Mouse (Mus musculus) kidney, adult 9 months (tissue): Measurements from ENCODE around the gene Ranbp9.
A peak's percentile ranks its signal among the peaks of the same experiment; 100 is the strongest.

Experiments used
- DNase-seq: peaks from one replicate; pipeline ENCODE4 v3.0.0; 2022

Gene Ranbp9

GRCm38 (mm10) chr13:43480957-43481858, at the start of gene Ranbp9:
TSS of gene Ranbp9 (minus strand) at chr13:43481282.
- DNase-seq = peak; percentile 72

DNA sequence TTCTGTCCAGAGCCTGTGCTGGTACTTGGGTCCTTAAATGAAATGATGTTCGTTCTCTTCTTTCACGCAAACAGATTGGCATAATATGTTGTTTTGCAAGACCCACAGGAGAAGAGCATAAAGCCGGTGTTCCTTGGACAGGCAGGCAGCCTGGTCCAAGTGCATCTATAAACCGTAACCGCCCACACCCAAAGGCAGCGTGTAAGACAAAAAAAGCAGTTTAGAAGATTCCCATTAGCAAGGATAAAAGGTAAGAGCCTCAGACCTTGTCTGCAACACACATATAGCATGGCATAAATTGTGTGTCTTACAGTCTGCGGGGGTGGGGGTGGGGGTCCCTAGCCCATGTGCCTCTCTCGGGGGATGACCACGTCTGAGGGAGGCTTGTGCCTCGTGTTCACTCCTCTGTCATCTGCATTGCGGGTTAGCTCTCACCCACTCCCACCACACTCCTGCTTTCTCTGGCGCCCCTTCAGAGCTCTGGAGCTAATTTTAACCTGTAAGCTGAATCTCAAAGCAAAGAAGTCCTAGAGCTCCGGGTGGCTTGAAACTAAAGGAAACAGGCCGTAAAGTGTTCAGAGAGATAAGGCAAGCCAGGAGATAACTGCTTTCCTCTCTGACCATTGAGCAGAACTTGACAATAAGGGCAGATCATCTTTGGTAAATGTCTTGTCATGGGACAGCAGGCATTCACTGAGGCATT, 49.2 kb upstream of the Ranbp9 start:
- DNase-seq = no peak

GRCm38 (mm10) chr13:43526289-43526688, 45.2 kb upstream of the Ranbp9 start:
- DNase-seq = no peak

DNA sequence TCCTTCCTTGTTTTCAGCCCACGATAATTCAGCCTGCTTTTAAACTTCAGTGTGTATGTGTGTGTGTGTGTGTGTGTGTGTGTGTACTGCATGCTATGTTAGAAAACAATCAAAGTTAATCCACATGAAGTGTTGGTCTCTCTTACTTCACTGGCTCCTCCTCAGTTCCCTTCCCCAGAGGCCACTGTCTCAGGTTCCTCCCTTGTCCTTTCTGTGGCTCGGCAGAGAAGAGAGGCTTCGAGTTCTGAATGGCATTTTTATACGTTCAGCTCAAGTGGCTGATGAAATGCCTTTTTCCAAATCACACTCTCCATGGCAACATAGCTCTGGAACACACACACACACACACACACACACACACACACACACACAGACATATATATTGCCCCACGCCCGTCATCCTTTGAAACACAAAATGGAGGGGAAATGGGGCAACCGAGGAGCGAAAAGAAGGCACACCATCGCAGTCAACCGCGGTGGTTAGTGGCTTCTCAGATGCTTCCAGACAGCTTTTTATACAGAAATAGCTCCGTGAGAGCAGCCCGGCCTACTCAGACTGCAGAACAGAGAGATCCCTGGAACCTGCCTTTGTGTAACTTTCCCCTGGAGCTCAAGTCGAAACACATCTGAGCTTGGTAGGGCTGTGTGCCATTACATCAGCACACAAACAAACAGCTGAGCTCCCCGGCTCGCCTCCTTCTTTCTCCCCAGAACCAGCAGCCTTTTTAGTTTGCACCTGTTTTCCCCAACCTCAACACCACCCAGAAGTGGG, 44.5 kb upstream of the Ranbp9 start:
- DNase-seq = no peak

DNA sequence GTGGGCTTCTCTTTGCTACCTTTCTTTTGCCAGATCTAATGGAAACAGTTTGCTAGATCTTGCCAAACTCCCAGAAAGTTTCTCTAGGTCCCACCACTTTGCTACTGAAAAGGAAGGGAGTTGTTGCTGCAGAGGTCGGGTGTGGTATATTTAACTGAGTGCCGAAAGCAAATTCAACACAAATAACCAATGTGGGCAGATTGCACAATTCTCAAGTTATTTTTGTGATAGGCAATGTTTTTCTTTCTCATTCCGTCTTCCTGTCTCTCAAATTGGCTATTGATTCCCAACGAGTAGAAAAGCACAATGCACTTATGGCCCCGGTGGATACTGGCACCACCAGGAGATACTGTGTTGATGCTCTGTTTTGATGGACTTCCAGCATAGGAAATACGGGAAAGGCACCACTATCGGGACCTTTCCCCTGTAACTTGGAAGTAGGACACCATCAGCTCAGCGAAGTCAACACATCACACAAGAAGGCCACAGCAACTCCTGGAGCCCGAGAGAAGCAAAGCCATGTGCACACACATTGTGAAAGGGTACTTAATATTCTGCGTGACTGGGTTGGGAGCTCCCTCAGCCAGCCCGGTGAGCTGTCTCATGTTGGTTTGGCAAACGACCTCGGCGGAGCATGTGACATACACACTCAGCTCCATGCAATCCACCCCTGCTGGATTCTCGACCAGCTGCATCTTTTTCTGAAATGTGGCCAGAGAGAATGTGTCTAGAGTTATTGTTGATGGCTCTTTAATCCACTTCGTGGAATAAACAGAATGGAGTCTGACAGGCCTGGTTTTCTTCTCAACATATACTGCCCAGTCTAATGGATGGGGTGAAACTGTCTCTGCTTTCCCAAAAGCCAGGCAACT, 43.6 kb upstream of the Ranbp9 start:
- DNase-seq = peak; percentile 27

- DNase-seq = no peak
Measured at GRCm38 (mm10) chr13:43523906-43524480, 42.9 kb upstream of the Ranbp9 start.

DNA sequence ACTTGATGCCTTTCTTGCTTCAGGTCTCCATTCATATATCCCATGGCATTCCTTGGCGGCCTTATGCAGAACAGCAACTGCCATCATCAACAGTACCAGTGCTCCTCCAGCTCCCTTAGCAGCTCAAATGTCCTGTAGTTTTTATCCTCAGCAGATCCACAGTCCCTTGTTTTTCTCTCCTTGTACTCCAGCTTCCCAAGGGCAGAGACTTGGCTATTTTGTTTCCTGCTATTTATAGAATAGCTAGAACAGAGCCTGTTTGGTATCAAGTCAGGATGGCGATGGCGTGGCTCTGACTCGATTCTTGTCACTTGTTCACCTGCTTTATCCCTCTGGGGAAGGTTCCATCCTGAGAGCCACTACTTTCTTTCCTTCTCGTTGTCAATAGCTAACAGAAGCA, 40.9 kb upstream of the Ranbp9 start:
- no peak for DNase-seq

DNA sequence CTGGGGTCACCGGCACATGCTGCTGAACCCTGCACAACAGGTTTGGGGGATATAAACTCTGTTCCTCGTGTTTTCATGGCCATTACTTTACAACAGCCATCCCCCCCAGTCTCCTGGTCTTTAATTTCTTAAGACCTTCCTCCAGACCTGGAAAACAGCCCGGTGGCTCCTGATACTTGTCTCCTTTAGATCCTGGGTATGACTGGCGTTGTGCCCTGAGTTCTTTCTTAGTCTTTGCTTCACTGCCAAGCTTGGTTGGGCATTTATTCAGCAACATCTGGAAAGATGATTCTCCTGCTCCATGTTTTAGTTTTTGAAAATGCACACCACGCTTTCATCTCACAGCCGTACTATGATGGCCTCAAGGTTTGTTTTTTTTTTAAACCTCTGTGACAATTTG, 38.2 kb upstream of the Ranbp9 start:
- no peak for DNase-seq

- DNase-seq = no peak
Measured at GRCm38 (mm10) chr13:43517371-43517770, 36.3 kb upstream of the Ranbp9 start.

DNA sequence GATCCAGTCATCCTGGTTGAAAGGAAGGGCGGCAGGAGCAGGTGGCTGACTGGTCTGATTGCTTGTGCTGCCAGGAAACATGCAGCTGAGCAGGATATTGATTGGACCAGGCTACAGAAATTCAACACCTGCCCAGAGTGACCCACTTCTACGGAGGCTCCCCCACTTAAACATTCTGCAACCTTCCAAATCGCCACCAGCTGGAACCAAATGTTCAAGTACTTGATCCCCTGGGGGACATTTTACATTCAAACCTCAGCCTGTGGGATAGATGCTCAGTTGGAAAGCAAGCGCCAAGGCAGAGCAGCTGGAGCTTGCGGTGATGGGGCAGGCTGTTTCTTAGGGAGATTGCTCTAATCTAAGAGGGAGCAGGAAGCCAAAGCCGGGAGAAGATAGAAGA, 35.8 kb upstream of the Ranbp9 start:
- DNase-seq = no peak

GRCm38 (mm10) chr13:43516119-43516518, 35.0 kb upstream of the Ranbp9 start:
- no peak for DNase-seq

DNA sequence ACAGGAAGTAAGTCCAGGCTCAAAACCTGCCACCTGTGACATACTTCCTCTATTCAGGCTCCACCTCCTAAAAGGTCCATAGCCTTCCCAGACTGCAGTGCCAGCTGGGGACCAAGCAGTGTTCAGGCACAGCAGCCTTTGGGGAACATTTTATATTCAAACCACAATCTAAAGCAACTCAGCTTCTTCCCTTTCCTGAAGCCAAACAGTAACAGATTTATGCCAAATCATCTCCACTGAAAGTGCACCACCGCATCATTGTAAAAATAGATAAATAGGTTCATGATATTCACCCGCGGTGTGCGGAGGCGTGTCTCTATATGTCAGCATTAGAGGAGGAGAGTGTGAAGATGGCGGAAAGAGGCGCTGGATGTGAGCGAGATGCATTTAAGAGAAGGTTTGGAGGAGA, 33.9 kb upstream of the Ranbp9 start:
- DNase-seq = no peak

DNA sequence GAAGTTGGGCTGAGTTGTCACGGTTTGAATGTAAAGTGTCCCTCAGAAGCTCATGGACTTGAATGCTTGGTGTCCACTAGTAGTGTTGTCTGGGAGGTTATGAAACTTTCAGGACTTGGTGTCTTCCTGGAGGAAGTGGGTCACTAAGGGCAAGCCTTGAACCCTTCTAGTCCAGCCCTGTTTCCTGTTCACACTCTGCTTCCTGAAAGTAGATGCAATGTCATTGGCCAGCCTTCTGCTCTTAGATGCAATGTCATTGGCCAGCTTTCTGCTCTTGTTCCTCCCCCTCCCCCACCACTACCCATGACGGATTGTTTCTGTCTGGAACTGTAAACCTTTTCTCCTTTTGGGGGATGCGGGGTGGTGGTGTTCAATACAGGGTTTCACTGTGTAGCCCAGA, 31.7 kb upstream of the Ranbp9 start:
- no peak for DNase-seq

GRCm38 (mm10) chr13:43505798-43506197, 24.7 kb upstream of the Ranbp9 start:
- DNase-seq = no peak

- peak; percentile 43 for DNase-seq
Measured at GRCm38 (mm10) chr13:43503395-43503850, 22.3 kb upstream of the Ranbp9 start.

DNA sequence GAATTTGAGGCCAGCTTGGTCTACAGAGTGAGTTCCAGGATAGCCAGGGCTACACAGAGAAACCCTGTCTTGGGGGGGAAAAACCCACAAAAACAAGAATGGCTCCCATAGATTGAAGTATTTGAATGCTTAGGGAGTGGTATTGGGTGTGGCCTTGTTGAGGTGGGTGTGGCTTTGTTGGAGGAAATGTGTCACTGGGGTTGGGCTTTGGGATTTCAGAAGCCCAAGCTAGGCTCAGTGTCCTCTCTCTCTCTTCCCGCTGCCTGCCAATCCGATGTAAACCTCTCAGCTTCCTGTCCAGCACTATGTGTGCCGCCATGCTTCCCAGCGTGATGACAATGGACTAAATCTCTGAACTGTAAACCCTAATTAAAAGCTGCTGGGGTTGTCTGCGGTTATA, 20.5 kb upstream of the Ranbp9 start:
- DNase-seq = no peak

DNA sequence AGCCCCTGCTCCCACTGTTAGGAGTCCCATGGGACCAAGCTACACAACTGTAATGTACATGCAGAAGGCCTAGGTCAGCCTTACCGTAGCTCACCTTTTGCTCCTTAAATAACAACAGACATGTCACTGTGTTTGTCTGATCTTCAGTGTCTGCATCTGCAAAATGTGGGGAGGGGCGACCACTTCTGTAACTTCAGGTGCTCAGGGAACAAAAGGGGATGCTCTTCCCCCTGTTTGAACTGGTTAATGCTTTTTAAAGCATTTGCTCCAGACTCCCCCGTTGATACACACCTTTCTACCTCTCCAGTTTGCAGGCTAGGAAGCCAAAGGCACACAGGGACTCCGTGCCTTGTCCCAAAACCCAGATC, 19.4 kb upstream of the Ranbp9 start:
- DNase-seq = no peak

DNA sequence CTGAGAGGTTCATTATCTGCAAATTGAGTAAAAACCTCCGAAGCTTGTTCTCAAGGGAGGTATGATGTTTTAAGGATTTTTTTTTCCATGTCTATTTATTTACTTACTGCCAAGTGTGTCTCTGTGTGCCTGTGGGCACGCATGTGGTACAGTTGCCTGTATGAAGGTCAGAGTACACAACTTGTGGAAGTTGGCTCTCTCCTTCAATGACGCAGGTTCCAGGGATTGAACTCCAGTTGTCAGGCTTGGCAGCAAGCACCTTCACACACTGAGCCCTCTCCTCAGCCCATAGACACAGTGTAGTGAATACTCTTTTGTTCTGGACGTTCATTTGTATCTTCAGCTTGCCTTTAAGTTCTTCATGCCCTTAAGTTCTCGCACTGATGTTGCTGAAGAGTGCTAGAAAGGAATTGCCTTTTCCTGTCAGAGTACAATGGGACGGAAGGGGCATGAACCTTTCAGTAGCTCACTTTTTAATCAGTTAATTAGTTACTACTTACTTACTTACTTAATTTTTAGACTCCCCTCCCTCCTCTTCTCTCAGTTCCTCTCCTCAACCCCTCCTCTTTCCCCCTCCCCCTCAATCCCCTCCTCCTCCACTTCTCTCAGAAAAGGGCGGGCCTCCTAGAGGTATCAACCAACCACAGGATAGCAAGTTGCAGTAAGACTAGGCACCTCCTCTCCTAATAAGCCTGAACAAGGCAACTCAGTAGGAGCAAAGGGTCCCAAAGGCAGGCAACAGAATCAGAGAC, 18.8 kb upstream of the Ranbp9 start:
- peak; percentile 70 for DNase-seq

DNA sequence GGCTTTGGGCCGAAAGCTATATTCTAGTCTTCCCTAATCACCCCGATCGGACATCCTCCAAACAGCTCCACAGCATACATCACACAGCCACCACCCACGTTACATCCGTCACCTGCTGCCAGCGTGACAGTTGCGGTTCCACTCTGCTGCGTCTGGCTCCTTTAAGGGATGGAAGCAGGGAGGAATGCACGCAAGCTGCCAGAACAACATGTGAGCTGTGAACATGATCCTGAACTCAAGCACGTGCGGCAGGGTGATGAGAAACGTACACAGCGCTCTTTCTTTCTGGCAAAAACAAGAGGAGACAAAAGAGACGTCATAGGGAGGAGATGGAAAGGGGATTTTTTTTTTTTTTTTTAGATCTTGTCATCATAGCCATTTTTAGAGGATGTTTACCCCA, 17.8 kb upstream of the Ranbp9 start:
- DNase-seq = peak; percentile 58

DNA sequence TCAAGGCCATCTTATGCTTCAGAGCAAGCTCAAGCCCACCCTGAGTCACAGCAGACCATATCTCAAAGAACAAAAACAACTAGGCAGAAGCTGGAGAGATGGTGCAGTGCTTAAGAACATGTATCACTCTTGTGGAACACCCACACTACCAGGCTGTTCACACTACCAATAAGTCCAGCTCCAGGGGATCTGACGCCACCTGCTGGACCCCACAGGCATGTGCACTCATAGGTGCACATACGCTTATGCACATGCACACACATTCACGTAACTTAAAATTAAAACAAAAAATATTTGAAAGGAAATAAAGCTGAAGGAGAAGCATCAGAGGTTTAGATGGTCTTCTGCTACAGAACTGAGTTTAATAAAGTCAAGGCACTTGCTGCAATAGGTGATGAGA, 16.7 kb upstream of the Ranbp9 start:
- no peak for DNase-seq

DNA sequence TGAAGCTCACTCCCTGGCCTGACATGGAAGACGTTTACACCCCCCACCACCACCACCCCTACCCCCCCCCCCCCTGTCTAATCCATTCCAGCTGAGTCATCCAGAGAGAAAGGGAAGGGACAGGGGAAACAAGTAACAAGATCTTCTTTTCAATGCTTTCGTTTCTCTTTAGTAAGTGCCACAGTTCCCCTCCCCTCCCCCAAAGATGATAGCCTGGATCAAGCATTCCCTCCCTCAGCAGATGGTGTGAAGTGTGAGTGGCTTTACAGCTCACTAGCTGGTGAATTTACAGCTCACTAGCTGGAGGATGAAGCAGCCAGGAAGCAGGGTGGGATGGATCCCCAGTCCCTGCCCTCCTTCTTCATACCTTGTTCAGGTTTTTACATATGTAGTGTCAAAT, 15.6 kb upstream of the Ranbp9 start:
- DNase-seq = no peak
